Mouse (Mus musculus): ENCODE data around the gene Pum1.

DNA sequence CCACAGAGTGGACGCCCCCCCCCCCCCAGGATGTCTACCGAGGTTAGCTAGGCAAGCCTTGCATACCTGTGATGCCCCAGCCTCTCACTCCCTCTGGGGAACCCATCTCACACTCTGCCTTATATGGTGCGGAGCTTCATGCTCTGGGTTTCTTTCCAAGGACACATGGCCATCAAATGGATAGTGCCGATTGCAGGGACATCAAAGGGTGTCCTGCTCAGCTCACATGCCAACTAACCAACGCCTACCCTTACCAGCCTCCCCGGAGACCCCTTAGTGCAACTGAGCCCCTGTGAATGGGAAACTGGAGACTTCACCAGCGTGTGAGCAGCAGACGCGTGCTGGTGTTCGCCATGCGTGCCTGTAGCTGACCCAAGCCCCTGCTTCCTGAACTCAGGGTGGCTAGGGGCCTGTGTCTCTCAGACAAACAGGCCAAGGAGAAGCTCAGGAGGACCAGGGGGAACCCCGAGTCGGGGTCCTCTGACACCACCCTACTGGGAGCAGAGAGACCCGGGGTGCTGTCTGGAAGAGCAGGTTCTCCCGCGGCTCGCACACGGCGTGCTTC lies 128.8 kb downstream of the Pum1 start:
- no peak for TF ChIP-seq CTCF (IDR thresholded peaks at IDR 0.05; ENCODE audit: extremely low read depth, insufficient read depth, low read length)
- no peak for TF ChIP-seq POLR2A (IDR thresholded peaks at IDR 0.05; ENCODE audit: extremely low read depth, insufficient read depth, low read length)
